Mouse (Mus musculus): Measurements from ENCODE around the gene Il6ra.

- TF ChIP-seq CTCF (IDR thresholded peaks at IDR 0.05) (no peak), EP300 (IDR thresholded peaks at IDR 0.05) (no peak)
Observed at GRCm38 (mm10) chr3:89819897-89820296, 93.1 kb downstream of the Il6ra start.

Data from lung, postnatal 0 days (tissue).